Mouse (Mus musculus) CH12.LX (cell line): ENCODE results near the gene Rspry1. TPM values are rescaled to one million over a fixed set of nuclear protein-coding genes. Genes with fewer than 3 reads are reported as not detected.
A peak's percentile ranks its signal among the peaks of the same experiment; 100 is the strongest.

Experiments used
- DNase-seq: peaks from one replicate; pipeline ENCODE4 v3.0.0-alpha.2; 2013; ENCODE audit errors: extremely low read depth
- H3K27ac ChIP-seq: 2 replicates; pipeline ENCODE4 v1.5.1; 2012; ENCODE audit warnings: low read depth, mild to moderate bottlenecking, control low read depth, moderate library complexity; ENCODE audit not compliant: insufficient read depth
- H3K27me3 ChIP-seq: replicated peaks from 2 replicates; pipeline ENCODE3; 2012; ENCODE audit warnings: inconsistent platforms
- H3K36me3 ChIP-seq, 2 experiments: replicated peaks in 1 of 2; 2 replicates each; pipeline versions ENCODE3 to v1.6.1; 2012; ENCODE audit warnings: inconsistent platforms in 1 of 2, low read length in 1 of 2, mild to moderate bottlenecking in 1 of 2, mixed read lengths in 1 of 2, moderate library complexity in 1 of 2; ENCODE audit not compliant: control insufficient read depth in 1 of 2, insufficient read depth in 1 of 2
- H3K4me1 ChIP-seq, 2 experiments: 2 replicates each; pipeline ENCODE4 v1.6.1; 2012; ENCODE audit warnings: inconsistent platforms in 1 of 2, moderate library complexity in 1 of 2; ENCODE audit not compliant: insufficient read depth in 2 of 2, control insufficient read depth in 1 of 2
- H3K4me2 ChIP-seq: 2 replicates; pipeline ENCODE4 v1.6.1; 2012; ENCODE audit warnings: low read depth, mild to moderate bottlenecking, control low read depth; ENCODE audit not compliant: poor library complexity, insufficient read depth, severe bottlenecking
- H3K4me3 ChIP-seq, 3 experiments: fragments of 150-350 bp in 1 of 3; sonication (generic) in 1 of 3; replicated peaks in 1 of 3; 2 replicates each; pipeline versions ENCODE3 to v1.5.1; 2011 to 2012; ENCODE audit warnings: low read depth in 2 of 3, low read length in 2 of 3, mild to moderate bottlenecking in 2 of 3, moderate library complexity in 2 of 3, control low read depth in 1 of 3, improper control_type of control experiment in 1 of 3, inconsistent platforms in 1 of 3, mixed read lengths in 1 of 3; ENCODE audit not compliant: poor library complexity in 1 of 3
- H3K79me2 ChIP-seq: replicated peaks from 2 replicates; pipeline ENCODE4 v1.6.1; 2012; ENCODE audit warnings: mild to moderate bottlenecking, moderate library complexity; ENCODE audit not compliant: control insufficient read depth, poor library complexity, insufficient read depth, severe bottlenecking; ENCODE audit errors: extremely low read depth
- H3K9ac ChIP-seq: 2 replicates; pipeline ENCODE4 v1.6.1; 2012; ENCODE audit warnings: low read depth, mild to moderate bottlenecking, control low read depth, moderate library complexity; ENCODE audit not compliant: insufficient read depth
- H3K9me3 ChIP-seq: replicated peaks from 2 replicates; pipeline ENCODE3; 2012; ENCODE audit warnings: low read length, inconsistent platforms, mixed read lengths
- CHD2 ChIP-seq: IDR thresholded peaks from 2 replicates; pipeline ENCODE4 v1.6.1; 2011; ENCODE audit warnings: low read length, improper control_type of control experiment
- CTCF ChIP-seq, 2 experiments: IDR thresholded peaks in 1 of 2; conservative IDR thresholded peaks in 1 of 2; 2 replicates each; pipeline ENCODE4 v1.5.1; 2011 to 2012; ENCODE audit warnings: low read depth in 2 of 2, low read length in 2 of 2, improper control_type of control experiment in 1 of 2, inconsistent platforms in 1 of 2, mild to moderate bottlenecking in 1 of 2, moderate library complexity in 1 of 2
- E2F4 ChIP-seq: IDR thresholded peaks from 2 replicates; pipeline ENCODE4 v1.6.1; 2011; ENCODE audit warnings: low read depth, low read length, improper control_type of control experiment; ENCODE audit not compliant: insufficient replicate concordance
- GABPA ChIP-seq: IDR thresholded peaks from 2 replicates; pipeline ENCODE4 v1.6.1; 2012; ENCODE audit warnings: low read depth, low read length, improper control_type of control experiment, inconsistent platforms; ENCODE audit not compliant: insufficient replicate concordance
- MAFK ChIP-seq: IDR thresholded peaks from 2 replicates; pipeline ENCODE4 v1.6.1; 2011; ENCODE audit warnings: low read length, improper control_type of control experiment; ENCODE audit not compliant: insufficient replicate concordance
- MAX ChIP-seq: IDR thresholded peaks from 2 replicates; pipeline ENCODE4 v1.6.1; 2011; ENCODE audit warnings: low read length, improper control_type of control experiment
- MYC ChIP-seq: IDR thresholded peaks from 2 replicates; pipeline ENCODE4 v1.6.1; 2011; ENCODE audit warnings: low read depth, mild to moderate bottlenecking, improper control_type of control experiment, low read length
- NRF1 ChIP-seq: IDR thresholded peaks from 2 replicates; pipeline ENCODE4 v1.6.1; 2014; ENCODE audit warnings: low read depth, mild to moderate bottlenecking, inconsistent platforms, low read length, improper control_type of control experiment, moderate library complexity
- POLR2AphosphoS2 ChIP-seq: IDR thresholded peaks from 2 replicates; pipeline ENCODE4 v1.6.1; 2011; ENCODE audit warnings: low read depth, low read length, improper control_type of control experiment
- RAD21 ChIP-seq: IDR thresholded peaks from 2 replicates; pipeline ENCODE4 v1.6.1; 2011; ENCODE audit warnings: low read depth, mild to moderate bottlenecking, low read length, improper control_type of control experiment, moderate library complexity
- SIN3A ChIP-seq: IDR thresholded peaks from 2 replicates; pipeline ENCODE4 v1.6.1; 2012; ENCODE audit warnings: low read length, improper control_type of control experiment, inconsistent platforms
- SMC3 ChIP-seq: IDR thresholded peaks from 2 replicates; pipeline ENCODE4 v1.6.1; 2011; ENCODE audit warnings: low read depth, low read length, improper control_type of control experiment
- TCF12 ChIP-seq: IDR thresholded peaks from 2 replicates; pipeline ENCODE4 v1.6.1; 2014; ENCODE audit warnings: low read depth, mild to moderate bottlenecking, inconsistent platforms, low read length, improper control_type of control experiment
- ZC3H11A ChIP-seq: IDR thresholded peaks from 2 replicates; pipeline ENCODE4 v1.6.1; 2012; ENCODE audit warnings: low read depth, mild to moderate bottlenecking, inconsistent platforms, low read length, improper control_type of control experiment
- ZMIZ1 ChIP-seq: IDR thresholded peaks from 2 replicates; pipeline ENCODE4 v1.6.1; 2012; ENCODE audit warnings: low read depth, mild to moderate bottlenecking, inconsistent platforms, low read length, improper control_type of control experiment
- dilution Hi-C: fragments of 300-500 bp; cut with MboI; formaldehyde crosslinking; loops from 2 replicates; pipeline ENCODE4 v1.14.3; 2020; ENCODE audit warnings: low sequenced_read_pairs; ENCODE audit not compliant: extremely low pct_unique_long_range_greater_than_20kb, extremely low pct_ligation_motif_present
- in situ Hi-C: fragments of 300-500 bp; cut with MboI; formaldehyde crosslinking; loops from 3 replicates; pipeline ENCODE4 v1.14.3; 2019; ENCODE audit warnings: low sequenced_read_pairs, low pct_ligation_motif_present, low pct_unique_long_range_greater_than_20kb, mixed read lengths
- polyA plus RNA-seq: library from polyadenylated mRNA; unstranded; fragments of >175 nt; gene quantifications from 2 replicates; pipeline ENCODE4 v1.2.1, GENCODE M21; 2012; ENCODE audit warnings: low read depth; ENCODE audit not compliant: insufficient read length
- total RNA-seq, 2 experiments: library from RNA; depleted of rRNA; stranded (reverse); fragments of 300-350 nt in 1 of 2; fragments of >200 nt in 1 of 2; gene quantifications; 2 replicates each; pipeline ENCODE4 v1.2.3; 2012 to 2014

The Rspry1 gene
- total and polyA plus RNA-seq, 3 experiments = 13.4 to 23.5 (median 18.0) TPM

DNA sequence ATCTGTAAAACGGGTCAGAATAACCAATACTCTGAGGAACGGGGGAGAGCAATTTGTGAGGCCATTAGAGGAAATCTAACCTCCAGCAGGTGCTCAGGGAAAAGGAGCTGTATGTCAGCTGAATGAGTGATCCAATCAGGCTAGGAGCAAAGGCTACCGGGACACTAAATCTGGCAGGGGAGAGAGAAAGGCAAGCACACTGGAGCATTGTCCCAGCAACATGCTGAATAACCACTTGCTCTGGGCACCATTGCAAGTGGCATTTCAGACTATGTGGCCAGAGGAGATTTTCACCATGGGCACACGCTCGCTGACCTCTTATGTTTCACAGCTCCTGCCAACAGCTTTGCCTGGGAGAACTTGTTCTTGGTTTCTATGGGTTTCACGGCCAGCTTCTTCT lies 19.2 kb upstream of the Rspry1 start:
- DNase-seq = no peak
- no peak for TF ChIP-seq TCF12
- no peak for TF ChIP-seq NRF1
- TF ChIP-seq E2F4 = no peak
- no peak for TF ChIP-seq POLR2AphosphoS2
- no peak for TF ChIP-seq SIN3A
- TF ChIP-seq CHD2 = no peak
- TF ChIP-seq ZMIZ1 = no peak
- no peak for TF ChIP-seq MAX
- TF ChIP-seq GABPA = no peak
- no peak for TF ChIP-seq MAFK
- TF ChIP-seq, all 38 proteins: peak for 0
- in situ Hi-C loops (loop anchor here (5.0 kb wide), 1 partner anchor 55 kb away; no protein-coding TSS in a partner anchor), dilution Hi-C loops (no loop called here)
- peaks cover 64 to 95% of the 10 kb centered on the region in 2 experiments for H3K36me3 ChIP-seq
- no peaks in the 10 kb centered on the region for H3K9me3 ChIP-seq
- H3K4me3 ChIP-seq = no peak overlapping the region
- no peak overlapping the region for H3K9ac ChIP-seq
- H3K27me3 ChIP-seq = no peaks in the 10 kb centered on the region
- H3K4me1 ChIP-seq = peaks cover 7 to 30% of the 10 kb centered on the region in 2 experiments
- H3K27ac ChIP-seq = no peak overlapping the region
- no peak overlapping the region for H3K4me2 ChIP-seq
- H3K79me2 ChIP-seq = no peaks in the 10 kb centered on the region

DNA sequence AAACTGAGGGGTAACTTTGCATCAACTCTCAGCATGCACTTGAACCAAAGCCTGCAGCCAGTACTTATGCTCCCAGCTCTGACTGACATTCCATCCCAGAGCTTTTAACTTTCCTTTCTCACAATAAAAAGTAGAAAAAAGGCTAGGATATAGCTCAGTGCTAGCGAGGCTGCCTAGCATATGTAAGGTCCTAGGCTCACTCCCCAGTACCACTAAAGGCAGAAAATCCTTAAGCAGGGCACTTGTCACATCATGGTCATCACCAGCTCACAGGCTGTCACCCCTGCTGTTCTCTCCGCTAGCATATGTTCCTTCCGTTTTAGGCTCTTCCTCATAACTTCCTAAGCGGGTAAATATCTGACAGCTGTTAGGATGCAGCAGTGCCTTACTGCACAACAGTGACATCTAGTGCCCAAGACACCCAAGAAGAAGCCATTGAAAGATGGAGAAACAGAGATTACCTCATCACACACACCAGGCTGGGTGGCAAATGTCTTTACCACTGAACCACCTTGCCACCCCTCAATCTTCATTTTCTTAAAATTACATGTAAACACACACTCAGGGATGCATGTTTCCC lies 17.4 kb upstream of the Rspry1 start:
- Histone ChIP-seq H3K36me3 (peaks cover 56 to 95% of the 10 kb centered on the region in 2 experiments), H3K4me3 (no peak overlapping the region), H3K27ac (no peak overlapping the region), H3K9me3 (no peaks in the 10 kb centered on the region), H3K4me2 (no peak overlapping the region), H3K27me3 (no peaks in the 10 kb centered on the region), H3K79me2 (no peaks in the 10 kb centered on the region; the same call in 1 of the 2 replicates), H3K9ac (no peak overlapping the region), H3K4me1 (peaks cover 7 to 30% of the 10 kb centered on the region in 2 experiments)
- TF ChIP-seq GABPA (no peak), RAD21 (peak; percentile 92), E2F4 (no peak), SMC3 (peak; percentile 94), CTCF (conservative IDR thresholded peaks at IDR 0.05 in 1 of 2, IDR thresholded peaks at IDR 0.05 in 1 of 2; ENCODE audit: low read depth in 2 of 2, low read length in 2 of 2) (peak; percentile 37 to 90; a peak in 3 of 4 replicates), MYC (no peak), ZC3H11A (peak; percentile 63; the same call in 1 of the 2 replicates)
- peak; percentile 66 for DNase-seq
- dilution Hi-C loops (no loop called here), in situ Hi-C loops (loop anchor here (5.0 kb wide), 1 partner anchor 57 kb away; no protein-coding TSS in a partner anchor)
